Mouse (Mus musculus): ENCODE measurements around the gene Psmd12.

The Psmd12 gene

DNA sequence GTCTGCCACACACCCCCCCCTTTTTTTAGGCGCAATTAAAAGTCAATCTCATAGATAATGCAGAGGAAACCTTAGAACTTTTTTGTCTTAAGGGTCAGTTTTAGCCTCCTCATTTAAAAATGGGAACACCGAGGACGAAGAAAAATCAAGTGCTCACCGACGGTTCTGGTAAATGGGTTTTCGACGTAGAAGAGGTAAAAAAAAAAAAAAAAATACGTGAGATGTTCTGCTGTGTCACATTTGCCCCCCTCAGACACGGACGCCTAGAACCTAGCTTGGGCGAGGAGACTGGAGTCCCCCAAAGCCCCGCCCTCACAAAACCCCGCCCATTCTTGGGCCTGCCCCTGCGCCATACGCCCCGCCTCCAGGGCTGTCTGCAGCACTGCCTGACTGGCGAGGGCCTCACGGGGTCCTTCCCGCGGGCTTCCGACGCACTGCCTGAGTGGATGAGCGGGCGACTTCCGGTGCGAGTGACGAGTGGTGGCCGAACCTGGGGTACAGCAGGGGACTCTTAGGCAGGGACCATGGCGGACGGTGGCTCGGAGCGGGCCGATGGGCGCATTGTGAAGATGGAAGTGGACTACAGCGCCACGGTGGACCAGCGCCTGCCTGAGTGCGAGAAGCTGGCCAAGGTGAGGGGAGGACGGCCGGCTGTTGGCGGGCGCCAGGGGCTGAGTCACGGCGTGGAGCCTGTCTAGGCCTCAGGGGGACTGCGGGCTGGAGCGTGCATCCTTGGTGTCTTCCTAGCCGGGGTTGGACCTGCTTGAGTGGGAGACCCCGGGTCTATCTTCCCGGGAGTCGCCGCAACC is at the start of gene Psmd12:
Gene Psmd12 (plus strand): TSS at position 432 of the 809 bp plus-strand sequence.
- peak; percentile 96 to 97 for DNase-seq (ENCODE audit: low spot score in 2 of 2)

DNA sequence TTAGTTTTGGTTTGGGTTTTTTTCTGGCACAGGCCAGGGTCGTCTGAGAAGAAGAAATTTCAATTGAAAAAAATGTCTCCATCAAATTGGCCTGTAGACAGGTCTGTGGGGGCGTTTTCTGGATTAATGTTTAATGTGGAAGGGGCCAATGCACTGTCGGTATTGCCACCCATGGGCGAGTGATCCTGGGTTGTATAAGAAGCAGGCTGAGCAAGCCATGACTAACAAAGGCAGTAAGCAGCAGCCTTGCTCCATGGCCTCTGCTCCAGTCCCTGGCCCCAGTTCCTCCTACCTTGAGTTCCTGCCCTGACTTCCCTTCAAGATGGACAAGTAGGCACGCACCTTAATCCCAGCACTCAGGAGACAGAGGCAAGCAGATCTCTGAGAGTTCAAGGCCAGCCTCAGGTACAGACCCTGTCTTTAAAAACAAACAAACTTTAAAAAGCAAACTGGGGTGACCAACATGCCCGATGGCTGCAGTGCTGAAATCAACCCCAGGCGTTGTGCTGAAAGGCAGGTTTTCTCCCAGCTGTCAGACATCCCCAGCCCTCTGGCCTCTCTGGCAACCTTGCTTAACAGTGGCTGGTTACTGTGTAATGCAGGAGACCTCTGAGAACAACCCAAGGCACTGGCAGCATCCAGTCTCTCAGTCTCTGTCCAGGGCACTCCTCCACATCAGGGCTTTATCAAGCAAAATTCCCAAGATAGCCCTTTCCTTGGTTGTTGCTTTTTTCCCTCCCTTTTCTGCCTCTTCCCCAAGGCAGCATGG is 47.9 kb upstream of the Psmd12 start:
- no peak for DNase-seq (ENCODE audit: low spot score in 2 of 2)

DNA sequence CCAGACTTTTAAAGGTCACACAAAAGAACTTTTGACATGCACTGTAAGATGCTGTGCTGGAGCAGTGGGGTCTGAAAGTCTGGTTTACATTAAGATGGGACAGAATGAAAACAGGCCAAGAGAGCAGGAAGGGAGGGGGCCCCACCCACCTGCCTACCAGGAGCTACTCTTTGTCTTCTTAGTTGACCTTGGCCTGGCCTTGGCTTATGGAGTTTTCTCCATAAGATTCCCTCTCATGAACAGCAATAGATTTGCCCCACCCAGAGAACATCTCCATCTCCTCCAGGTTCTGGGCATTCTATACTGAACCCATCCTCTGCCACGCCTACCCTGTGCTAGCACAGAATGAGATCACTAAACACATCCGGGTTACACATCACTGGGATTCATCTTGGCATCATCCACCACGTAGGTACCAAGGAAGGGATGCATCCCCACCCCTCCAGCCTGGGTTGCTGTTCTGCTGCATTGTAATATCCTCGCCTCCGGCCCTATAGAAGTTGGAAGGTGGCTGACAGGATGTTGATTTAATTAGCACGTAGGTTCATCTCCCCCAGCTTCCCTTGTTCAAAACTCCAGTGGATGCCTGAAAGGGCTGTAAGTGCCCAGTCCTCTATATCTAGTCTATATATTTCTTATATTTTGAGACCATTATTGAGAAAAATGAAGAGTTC is 43.4 kb upstream of the Psmd12 start:
- DNase-seq (ENCODE audit: low spot score in 2 of 2), result no peak

DNA sequence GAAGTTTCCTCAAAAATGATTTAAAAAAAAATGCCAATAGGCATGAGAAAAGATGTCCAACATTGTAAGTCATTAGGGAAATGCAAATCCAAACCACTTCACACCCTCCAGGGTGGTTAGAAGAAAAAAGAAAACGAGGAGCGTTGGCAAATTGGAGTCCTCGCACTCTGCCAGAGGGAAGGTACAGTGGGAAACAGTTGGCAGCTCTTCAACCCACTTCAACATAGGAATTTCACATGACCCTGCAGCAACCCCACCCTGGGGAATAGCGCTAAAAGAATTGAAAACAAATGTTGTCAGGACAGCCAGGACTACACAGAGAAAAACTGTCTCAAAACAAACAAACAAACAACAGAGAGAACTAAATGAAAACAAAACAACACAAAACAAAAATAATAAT is 41.6 kb upstream of the Psmd12 start:
- DNase-seq (ENCODE audit: low spot score in 2 of 2), result no peak

DNA sequence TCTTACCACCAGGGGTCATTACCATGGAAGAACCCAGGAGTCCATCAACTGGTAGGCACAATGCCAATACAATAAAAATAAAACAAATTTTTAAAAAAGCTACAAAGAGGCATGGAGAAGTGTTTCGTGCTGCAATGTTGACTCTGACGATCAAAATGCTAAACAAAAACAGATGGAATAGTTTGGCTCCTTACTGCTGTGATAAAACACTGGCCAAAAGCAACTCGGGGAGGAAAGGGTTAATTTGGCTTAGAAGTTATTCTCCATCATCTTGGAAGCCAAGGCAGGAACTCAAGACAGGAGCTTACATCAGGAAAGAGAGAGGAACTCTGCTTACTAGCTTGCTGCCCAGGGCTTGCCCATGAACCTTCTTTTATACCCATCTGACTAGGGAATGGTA is 41.1 kb upstream of the Psmd12 start:
- no peak for DNase-seq (ENCODE audit: low spot score in 2 of 2)

DNA sequence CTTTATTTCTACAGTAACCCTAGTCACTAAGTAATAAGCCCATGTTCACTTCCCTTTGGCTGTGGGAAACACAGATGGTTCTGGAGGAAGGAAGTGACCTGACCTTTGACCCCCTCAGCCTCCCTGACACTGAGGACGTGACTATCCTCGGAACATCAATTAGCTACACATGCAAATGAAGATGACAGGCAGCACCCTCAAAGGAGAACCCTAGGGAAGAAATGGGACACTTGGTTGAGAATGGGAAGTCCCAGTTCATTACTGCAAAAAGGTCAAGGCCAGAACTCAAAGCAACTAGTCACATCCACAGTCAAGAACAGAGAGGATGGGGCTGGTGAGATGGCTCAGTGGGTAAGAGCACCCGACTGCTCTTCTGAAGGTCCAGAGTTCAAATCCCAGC is 38.2 kb upstream of the Psmd12 start:
- no peak for DNase-seq (ENCODE audit: low spot score in 2 of 2)

DNA sequence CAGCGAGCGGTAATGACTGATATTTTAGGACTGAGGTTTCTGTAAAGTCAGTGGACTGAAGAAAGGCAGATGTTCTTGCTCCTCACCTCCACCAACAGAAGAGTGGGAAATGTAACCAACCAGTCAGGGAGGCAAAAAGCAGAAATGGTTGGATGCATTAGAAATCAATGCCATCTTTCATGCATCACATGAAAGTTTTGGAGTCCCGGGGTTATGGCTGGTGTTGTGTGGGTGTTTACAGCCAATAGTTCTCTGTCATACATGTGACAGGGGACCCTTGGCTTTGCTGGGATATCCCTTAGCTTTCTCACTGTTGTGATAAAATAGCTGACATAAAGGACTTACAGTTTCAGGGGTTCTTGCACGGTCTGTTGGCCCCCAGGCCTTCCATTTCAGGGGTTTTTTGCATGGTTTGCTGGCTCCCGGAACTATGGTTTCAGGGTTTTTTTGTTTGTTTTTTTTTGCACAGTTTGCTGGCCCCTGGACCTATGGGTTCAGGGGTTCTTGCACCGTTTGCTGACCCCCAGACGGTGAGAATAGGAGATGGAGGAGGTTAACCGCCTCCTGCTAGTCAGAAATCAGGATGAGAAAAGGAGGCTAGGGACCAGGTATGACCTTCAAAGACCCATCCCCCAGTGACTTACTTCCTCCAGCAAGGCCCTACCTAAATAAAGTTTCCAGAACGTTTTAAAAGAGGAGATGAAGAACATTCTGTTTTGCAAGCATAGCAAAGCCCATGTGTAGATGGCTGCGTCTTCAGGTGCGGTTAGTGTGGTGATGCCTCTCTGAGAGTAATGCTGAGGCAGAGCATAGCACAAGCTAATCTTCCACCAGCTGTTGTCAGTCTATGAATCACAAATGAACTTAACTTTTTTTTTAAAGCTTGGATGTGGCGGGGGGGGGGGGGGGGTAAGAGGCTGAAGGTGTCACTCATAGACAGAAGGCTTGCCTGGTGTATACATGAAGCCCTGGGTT is 35.9 kb upstream of the Psmd12 start:
- DNase-seq (ENCODE audit: low spot score in 2 of 2), result peak in 1 of 2 experiments; percentile 42

DNA sequence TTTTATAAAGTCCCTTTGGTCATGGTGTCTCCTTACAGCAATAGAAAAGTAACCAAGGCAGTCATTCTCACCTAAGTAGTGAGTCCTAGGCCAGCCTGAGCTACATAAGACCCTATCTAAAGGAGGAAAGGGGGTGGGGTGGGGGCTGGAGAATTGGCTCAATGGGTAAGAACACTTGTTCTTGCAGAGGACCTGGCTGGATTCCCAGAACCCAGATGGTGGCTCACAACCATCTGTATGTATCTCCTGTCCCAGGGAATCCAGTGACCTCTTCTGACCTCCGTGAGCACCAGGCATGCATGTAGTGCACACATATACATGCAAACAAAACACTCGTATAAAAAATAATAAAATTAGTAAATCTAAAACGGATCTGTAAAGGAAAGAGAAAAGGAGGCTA is 33.6 kb upstream of the Psmd12 start:
- no peak for DNase-seq (ENCODE audit: low spot score in 2 of 2)

DNA sequence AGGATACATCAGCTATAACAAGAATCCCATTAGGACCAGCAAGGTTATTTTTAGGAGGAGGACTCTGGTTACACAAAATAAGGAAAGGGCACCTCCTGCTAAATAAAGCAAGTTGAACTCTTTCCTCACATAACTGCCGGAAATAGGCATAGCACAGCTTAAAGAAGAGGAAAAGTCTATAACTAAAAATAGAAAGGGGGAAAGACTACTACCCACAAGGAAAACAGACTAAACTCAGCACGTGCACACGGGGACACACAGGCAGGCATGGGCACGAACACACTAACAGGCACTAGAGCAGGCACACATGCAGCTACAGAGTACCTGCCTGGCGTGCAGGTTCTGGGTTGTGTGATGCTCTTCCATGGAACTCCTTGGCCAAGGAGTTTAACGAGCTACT is 32.6 kb upstream of the Psmd12 start:
- DNase-seq (ENCODE audit: low spot score in 2 of 2), result no peak

DNA sequence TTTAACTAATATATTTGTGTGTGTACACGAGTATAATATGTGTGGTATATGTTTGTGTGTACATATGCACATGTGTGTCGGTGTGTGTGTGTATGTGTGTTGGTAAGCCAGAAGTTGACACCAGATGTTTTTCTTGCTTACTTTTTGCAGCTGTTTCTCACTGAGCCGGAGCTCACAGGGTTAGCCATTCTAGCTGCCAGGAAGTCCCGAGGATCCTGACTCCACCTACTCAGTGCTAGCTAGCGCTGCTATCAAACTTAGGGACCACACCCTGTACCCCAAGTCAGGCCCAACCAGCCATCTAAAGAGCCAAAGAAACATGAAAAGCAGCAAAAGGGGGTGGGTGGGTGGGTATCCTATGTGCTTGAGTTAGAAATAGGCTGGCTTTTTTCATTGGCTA is 31.9 kb upstream of the Psmd12 start:
- DNase-seq (ENCODE audit: low spot score in 2 of 2), result peak; percentile 29 to 36

DNA sequence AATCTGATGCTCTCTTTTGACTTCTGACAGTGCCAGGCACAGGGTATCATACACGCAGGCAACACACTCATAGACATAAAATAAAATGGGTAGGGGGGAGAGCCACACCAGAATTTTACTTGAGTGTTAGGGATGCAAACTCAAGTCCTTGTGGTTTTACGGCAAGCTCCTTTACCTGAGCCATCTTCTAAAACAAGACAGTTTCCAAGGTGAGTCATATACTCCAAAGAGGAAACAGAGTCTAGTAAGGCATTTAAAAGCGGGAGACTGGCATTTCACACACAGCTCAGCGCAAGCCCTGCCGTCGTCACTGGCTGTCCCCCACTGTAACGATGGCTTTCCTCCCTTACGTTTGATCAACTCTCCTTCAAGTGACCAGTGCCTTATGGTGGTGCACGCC is 31.4 kb upstream of the Psmd12 start:
- DNase-seq (ENCODE audit: low spot score in 2 of 2), result no peak

DNA sequence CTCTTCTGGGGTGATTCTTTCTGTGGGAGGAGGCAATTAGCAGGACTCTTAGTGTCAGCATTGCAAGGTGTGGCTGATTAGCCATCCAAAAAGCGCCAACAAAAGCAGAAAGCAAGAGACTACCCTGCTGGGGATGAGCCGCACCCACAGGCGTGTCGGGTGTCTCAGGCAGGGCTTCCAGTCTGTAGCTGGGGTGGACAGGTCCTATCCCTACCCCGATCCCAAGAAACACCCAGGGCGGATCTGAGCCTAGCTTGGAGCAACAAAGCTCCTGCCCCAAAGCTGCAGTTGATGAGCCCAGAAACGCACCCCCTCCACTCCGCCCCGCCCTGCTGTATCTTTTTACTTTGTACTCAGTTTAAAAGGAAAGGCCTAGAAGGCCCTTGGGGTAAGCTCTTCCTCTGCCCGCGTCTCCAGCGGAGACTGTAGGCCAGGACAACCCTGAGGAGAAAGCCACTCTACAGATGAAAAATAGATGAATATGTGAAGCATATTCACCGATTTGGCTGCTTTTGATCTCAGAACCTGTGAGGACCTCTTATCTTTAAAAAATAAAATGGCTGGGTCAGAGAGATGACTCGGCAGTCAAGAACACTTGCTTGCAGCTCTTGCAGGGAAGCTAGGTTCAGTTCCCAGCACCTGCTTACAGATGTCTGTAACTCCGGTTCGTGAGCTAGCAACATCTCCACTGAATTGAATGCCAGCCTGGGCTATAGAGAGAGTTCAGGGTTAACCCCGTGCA is 29.9 kb upstream of the Psmd12 start:
- DNase-seq (ENCODE audit: low spot score in 2 of 2), result no peak

DNA sequence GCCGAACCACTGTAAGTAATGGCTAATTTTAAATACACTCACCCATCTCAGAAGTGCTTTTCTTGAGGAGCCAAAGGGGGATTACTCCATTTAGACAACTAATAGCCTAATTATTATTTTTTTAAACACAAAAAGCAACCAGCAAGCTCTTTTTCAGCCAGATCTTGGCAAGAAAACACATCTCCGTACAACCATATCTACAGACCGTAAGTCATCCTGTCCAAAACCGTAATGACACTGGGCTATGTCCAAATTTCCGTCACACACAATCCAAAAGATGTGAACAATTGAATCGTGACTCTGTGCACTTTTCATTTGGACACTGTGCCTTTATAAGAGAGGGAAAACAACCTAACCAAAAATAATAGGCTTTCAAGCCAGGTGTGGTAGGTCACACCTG is 29.2 kb upstream of the Psmd12 start:
- no peak for DNase-seq (ENCODE audit: low spot score in 2 of 2)

DNA sequence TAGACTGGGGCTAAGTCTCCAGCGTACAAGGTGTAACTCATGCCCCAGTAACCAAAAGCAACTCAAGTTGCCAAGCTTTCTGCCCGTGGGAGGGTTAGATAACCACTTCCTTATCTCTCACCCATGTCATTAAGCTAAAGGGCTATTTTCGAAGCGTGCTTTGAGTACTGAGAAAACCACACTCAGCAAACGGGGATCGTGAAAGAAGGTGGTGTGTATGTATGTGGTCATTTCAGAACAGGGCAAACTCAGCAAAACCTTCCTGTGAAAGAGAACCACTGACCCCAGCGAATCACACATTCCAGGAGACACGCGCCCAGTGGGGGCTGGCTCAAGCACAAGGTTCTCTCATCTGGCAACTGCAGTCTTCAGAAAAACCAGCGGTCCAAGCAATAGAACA is 28.2 kb upstream of the Psmd12 start:
- DNase-seq (ENCODE audit: low spot score in 2 of 2), result peak; percentile 78 to 92

DNA sequence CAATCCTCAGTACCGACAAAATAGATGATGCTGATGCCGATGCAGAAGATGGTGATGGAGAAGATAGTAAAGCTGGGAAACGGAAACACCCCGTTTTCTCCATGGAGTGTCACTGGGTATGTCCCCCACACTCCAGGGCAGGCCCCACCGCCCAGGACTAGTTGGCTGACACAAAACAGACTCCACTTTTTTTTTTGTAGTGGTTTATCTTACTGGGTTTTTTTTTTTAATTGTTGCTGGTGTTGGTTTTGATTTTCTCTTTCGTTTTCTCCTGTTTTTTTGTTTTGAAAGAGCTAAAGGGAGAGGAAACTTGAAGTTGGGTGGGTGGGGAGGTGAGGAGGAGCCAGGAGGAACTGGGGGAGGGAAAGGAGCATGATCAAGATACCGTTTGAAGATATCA is 27.2 kb upstream of the Psmd12 start:
- peak in 1 of 2 experiments; percentile 26 for DNase-seq (ENCODE audit: low spot score in 2 of 2)

DNA sequence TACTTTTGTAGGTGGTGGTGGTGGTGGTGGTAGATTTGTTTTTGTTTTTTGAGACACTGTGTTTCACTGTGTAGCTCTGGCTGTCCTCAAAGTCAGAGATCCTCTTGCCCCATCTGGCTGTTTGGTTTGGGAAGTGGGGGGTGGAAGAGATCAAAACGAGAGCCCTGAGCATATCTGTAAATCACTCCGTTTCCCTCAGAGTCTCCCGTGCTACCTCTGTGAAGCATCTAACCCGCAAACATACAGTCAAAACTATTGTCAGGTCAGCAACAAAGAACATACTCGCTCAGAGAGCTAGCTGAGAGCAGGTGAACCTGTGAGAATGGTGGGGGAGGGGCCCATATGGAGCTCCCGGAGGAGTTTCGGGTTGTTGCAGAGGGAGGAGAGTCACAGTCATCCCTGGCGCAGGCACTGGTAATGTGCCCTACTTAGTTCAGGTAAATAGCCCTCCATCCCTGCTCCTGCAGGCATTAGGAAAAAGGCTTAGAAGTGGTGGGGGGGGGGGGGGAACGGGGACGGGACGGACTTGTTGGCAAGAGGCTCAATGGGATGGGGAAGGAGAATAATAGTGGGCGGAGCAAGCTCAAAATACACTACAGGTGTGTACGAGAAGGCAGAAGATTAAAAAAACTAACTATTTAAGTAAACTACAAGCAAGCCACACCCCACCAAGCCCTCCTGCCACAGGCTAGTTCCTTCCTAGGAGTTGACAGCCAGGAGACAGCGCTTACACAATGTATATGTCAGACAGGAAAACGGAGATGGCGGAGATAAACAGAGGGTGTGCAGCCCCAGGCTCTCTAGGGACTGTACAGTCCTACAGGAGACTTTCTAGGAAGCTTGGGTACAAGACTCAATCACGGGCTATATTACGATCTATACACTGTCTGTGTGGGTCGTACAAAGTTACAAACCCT is 24.5 kb upstream of the Psmd12 start:
- no peak for DNase-seq (ENCODE audit: low spot score in 2 of 2)

DNA sequence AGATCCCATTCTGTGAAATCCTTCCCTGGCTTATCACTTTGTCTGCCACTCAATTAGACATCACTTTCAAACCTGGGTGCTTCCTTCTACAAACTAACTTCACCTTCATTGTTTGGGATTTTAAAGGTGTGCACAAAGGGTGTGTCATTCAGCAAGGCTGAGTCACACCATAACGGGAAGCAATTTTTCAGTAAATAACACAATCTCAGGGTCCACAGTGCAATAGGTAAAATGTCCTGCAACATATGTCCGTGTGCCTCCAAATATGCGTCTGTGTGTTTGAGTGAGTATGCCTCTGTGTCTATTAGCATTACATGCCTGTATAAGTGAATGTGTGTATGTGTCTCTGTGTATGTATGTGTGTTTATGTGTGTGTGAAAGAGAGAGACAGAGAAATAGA is 22.0 kb upstream of the Psmd12 start:
- no peak for DNase-seq (ENCODE audit: low spot score in 2 of 2)

DNA sequence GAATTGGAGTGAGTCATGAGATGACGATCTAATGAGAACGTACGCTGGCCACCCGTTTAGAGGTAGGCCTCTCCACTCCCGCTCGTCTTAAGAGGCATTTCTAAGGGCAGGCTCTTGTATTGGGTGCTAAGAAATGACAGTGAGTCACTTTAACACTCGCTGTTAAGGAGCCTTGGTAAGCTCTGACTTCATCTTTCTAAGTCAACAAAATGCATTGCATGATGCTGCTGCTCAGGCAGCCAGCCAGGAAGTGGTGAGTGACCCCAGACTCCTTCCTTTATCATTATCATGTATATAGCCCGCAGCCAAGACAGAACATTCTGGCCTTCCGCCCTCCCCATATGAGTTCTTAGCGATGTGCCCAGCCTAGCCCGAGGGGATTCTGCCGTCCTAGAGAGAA is 21.0 kb upstream of the Psmd12 start:
- DNase-seq (ENCODE audit: low spot score in 2 of 2), result peak; percentile 76 to 87

DNA sequence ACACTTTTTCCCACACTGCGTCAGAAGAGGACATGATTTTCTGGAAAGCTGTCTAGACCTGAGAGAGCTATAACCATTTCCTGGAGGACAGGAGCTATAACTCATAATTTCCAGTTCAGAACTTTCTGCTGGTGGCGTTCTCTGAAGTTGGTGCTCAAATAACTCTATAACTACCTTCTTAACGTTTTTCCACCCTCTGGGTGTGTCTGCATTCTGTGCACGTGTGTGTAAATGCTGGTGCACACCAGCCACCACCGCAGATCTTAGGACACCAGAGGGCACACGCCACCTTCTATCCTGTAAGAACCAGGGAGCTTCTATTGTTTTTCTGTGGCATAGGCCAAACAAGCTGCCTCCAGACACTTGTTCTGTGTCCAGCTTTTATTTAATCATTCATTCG is 20.3 kb upstream of the Psmd12 start:
- no peak for DNase-seq (ENCODE audit: low spot score in 2 of 2)

DNA sequence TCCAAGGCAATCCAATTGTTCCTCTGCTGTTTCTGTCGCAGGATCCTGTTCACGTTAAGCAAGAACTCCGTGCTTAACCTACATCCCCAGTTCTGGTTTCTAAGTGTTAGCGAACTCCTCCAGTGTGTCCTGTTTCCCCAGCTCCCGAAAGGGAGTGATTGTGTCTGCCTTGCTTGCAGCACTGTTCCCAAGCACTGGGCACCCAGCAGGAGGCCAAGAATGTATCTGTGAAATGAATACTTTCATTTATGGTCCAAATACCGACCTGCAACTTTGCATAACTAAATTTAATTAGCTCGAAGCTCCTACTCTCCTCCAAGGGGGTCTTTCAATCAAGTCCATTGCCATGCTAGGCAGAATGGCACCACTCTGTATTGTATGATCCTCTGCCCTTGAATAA is 19.5 kb upstream of the Psmd12 start:
- no peak for DNase-seq (ENCODE audit: low spot score in 2 of 2)

Data from natural killer cell, adult 2 months (primary cell).